Mouse (Mus musculus): ENCODE measurements around the gene Rnf181.
A peak's percentile ranks its signal among the peaks of the same experiment; 100 is the strongest.

Rnf181 gene

GRCm38 (mm10) chr6:72359891-72360598 lies 6.7 kb downstream of the Rnf181 start:
- no peak for DNase-seq (ENCODE audit: low read depth)

DNA sequence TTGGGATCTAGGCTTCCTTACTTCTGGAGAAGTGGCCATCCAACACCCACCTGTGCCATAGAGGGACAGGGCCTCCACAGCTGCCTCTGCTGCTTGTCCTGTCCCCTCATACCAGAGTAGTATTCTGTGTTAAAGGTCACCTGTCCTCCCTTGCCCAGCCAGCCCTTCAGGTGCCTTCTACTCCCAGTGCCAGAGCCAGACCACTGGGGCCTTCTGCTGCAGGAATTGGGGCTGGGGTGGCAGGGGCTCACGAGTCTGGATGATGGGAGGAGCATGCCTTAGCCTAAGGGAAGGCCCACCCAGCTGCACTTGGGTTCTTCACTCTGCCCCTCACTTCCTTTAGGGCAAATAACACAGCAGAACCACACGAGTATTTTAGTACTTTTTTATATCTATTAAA lies 7.4 kb downstream of the Rnf181 start:
- no peak for DNase-seq (ENCODE audit: low read depth)

DNA sequence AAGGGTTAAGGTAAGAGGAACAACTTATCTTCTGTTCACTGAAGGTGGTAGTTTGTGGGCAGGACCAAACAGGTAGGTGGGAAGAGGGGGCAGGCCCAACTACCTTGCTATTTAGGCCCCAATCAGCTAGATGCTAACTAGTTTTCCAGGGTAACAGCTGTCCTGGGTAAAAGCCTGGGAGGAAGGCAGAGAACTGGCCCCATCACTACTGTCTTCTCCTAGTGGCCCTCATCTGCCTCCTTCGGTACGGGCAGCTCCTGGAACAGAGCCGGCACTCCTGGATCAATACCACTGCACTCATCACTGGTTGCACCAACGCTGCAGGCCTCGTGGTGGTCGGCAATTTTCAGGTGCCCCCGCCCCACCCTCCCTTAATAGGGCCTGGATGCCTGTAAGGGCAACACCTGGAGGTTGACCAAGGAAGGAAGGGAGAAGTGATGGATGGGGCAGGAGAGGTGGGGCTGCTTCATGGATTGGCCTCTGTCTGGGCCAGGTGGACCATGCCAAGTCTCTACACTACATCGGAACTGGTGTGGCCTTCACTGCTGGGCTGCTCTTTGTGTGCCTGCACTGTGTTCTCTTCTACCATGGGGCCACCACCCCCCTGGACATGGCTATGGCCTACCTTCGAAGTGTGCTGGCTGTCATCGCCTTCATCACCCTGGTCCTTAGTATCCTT lies 8.5 kb downstream of the Rnf181 start:
- DNase-seq (ENCODE audit: low read depth): no peak

GRCm38 (mm10) chr6:72357164-72358079 lies 9.3 kb downstream of the Rnf181 start:
- DNase-seq (ENCODE audit: low read depth): no peak

- no peak for DNase-seq (ENCODE audit: low read depth)
Observed at GRCm38 (mm10) chr6:72356001-72356532, 10.7 kb downstream of the Rnf181 start.

- peak; percentile 90 for DNase-seq (ENCODE audit: low read depth)
Observed at GRCm38 (mm10) chr6:72355066-72355911, 11.5 kb downstream of the Rnf181 start, which contains the start of gene Tmem150a. Gene Tmem150a (plus strand): TSS chr6:72355447.

- no peak for DNase-seq (ENCODE audit: low read depth)
Observed at GRCm38 (mm10) chr6:72354025-72354424, 12.7 kb downstream of the Rnf181 start.

- DNase-seq (ENCODE audit: low read depth): peak; percentile 79
Observed at GRCm38 (mm10) chr6:72352636-72353405, 13.9 kb downstream of the Rnf181 start.

DNA sequence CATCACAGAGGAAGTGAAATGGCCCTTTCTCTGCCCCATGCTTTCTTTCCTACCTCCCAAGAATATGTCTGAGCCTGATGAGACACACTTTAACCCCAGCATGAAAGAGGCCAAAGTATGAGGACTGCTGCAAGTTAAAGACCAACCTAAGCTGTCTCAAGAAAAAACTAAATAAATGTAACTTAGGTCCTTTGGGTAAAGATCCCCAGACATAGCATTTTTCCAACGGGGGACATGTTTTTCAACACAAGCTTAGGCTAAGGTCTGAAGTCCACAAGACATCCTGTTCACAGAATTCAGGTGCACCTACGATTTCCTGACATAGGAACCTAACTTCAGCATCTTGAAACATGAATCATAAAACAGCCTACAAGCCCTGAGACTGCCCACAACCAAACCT lies 16.5 kb downstream of the Rnf181 start:
- no peak for DNase-seq (ENCODE audit: low read depth)

DNA sequence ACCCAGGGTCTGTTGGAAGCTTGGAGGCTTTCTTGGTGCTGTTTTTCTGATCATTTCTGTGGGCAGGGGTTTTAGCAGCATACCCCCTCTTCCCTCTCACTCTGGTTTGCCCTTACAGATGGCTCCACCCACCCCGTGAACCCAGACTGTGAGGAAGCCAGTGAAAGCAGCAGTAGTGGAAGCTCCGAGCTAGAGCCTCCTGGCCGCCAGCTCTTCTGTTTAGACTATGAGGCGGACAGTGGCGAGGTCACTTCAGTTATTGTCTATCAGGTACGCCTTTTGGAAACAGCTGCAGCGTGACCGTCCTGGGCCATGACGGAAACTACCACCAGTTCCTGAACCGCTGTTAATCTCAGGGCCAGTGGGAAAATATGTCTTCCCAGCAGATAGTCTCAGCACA lies 18.3 kb downstream of the Rnf181 start:
- no peak for DNase-seq (ENCODE audit: low read depth)

DNA sequence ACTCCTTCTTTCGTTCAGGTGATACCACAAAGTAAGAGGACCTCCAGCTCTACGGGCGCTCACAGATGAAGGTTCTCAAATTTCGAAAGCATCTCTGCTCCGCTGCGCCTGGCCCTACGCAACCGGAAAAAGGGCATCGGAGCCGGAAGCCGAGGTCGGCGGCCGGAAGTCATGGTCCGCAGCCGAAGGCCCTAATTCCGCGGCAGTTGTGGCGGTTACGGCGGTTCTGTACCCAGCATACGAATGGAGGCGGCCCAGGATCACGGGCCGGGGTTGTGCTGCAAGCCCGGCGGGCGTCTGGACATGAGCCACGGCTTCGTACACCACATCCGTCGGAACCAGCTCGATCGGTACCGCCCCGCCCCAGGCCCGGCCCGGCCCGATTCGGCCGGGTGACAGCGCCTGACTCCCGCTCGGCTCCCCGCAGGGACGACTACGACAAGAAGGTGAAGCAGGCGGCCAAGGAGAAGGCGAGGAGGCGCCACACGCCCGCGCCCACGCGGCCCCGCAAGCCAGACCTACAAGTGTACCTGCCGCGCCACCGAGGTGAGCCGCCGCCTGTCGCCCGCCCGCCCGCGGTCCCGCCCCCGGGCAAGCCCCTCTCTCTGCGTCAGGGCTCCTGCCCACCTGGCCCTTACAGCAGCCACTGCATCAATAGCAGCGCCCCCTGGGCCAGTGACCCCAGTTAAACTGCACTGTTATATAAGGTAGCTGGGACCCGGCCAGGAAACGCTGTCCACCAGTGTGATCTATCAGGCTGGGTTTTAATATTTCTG lies 19.4 kb downstream of the Rnf181 start, which contains the start of gene 0610030E20Rik:
TSS of gene 0610030E20Rik (plus strand) at position 152 of the 776 bp plus-strand sequence.
- peak; percentile 84 for DNase-seq (ENCODE audit: low read depth)

DNA sequence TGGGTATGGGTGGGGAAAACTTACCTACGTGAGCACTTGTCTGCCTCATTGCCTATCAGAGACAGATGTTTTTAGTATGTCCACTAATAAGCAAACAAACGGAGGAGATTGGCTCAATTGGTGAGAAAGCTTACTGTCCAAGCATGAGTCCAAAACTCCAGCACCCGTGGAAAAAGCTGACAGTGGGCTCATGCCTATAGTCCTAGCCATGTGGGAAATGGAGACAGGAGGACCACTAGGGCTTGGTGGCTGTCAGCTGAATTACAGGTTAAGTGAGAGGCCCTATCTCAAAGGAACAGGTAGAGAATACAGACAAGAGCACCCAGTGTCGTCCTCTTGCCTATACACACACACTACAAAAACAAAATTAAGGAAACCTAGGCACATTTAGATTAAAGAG lies 20.5 kb downstream of the Rnf181 start:
- DNase-seq (ENCODE audit: low read depth): no peak

GRCm38 (mm10) chr6:72345633-72346032 lies 21.1 kb downstream of the Rnf181 start:
- no peak for DNase-seq (ENCODE audit: low read depth)

DNA sequence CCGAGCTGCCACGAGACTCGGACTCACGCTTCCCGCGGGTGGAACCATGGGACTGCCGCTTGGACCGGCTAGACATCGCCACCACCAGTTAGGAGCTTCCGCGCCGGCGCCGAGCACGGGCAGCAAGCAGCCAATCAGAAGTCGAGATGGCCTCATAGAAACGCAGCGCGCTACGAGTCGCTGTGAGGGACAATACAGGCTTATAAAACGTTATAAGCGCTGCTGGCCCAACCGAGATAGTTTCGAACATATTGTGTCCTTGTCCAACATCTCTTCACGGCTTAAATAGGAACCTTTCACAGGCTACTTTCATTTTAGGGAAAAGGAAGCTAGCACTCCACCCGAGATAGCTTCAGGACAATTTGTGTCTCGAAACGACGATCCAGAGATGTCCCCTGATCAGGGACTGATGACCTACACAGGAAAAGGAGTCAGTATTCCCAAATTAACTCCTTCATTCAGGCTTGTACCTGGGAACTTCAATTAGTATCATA lies 21.6 kb downstream of the Rnf181 start, which contains the start of gene Usp39:
TSS of gene Usp39 (minus strand) at position 111 of the 494 bp plus-strand sequence.
- DNase-seq (ENCODE audit: low read depth): peak; percentile 97

DNA sequence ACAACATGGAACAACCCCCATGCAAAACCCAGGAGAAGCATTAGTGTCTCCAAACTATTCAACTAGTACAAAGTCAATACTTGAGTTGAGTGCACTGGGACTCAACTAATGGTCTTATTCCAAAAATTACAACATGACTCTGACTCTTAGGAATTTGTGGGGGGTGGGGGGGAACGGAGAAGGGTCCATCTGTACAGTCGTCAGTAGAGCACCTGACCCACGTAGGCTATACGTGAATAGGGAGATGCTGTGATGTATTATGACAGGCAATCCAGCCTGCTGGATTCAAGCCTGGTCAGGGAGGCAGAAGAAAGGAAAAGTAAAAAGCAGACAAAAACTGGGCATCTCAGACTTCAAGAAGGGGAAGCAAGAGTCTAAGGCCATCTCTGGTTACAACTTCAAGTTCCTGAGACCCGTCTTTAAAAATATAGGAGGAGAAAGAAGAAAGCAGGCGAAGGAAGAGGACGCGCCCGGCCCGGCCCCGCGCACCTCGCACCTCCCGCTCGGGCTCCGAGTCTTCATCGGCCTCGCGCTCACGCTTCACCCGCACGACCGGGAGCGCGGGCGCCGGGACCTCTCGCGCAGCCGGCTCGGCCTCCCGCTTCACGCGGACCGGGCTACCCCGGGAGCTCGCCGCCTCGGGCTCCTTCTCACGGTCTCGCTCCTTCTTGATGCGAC lies 22.2 kb downstream of the Rnf181 start:
- peak; percentile 53 for DNase-seq (ENCODE audit: low read depth)

DNA sequence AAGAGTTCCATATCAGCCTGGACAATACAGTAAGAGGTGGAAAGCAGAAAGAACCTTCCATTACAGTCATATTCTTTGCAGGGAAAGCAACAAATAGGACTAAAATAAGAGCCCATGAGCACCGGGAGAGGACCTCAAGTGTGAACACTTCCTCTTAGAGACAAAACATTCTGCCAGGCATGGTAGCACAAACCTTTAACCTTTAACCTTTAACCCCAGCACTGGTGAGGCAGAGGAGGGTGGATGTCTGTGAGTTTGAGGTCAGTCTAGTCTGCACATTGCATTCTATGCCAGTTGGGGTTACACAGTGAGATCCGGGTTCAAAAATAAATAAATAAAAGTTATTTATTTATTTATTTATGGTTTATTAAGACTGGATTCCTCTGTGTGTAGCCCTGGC lies 26.3 kb downstream of the Rnf181 start:
- DNase-seq (ENCODE audit: low read depth): no peak

- DNase-seq (ENCODE audit: low read depth): no peak
Observed at GRCm38 (mm10) chr6:72333111-72333510, 33.6 kb downstream of the Rnf181 start.

GRCm38 (mm10) chr6:72330133-72330532 lies 36.6 kb downstream of the Rnf181 start:
- DNase-seq (ENCODE audit: low read depth): no peak

DNA sequence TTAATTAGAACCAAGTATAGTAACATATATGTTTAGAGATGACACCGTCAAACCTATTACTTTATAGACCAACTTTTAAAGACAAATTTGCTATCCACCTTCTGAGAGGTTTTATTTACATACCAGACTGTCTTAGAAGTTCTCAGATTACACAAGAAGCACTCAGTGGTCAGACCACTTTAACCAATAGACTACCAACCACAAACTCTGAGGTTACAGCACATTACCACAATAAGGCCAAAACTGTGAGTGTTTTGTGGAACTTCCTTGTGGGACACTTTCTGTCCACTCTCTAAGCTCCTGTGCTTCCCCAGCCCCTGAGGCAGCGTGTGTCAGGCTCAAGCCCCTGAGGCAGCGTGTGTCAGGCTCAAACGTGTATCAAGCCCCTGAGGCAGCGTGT lies 37.7 kb downstream of the Rnf181 start:
- DNase-seq (ENCODE audit: low read depth): no peak

All from NIH3T3 (cell line).